Mouse (Mus musculus) small intestine, adult 2 months (tissue): ENCODE results near the gene Tmem98. TPM values are rescaled to one million over a fixed set of nuclear protein-coding genes. Genes with fewer than 3 reads are reported as not detected.

Source experiments
- H3K27ac ChIP-seq: fragments of 200-500 bp; 2 replicates; pipeline ENCODE4 v1.5.1; 2012; ENCODE audit warnings: low read depth, low read length, control low read depth, inconsistent platforms; ENCODE audit not compliant: insufficient read depth
- H3K27me3 ChIP-seq: fragments of 200-500 bp; 2 replicates; pipeline ENCODE4 v1.6.1; 2012; ENCODE audit warnings: mild to moderate bottlenecking, moderate library complexity, low read length, inconsistent platforms; ENCODE audit not compliant: control insufficient read depth, insufficient read depth
- H3K36me3 ChIP-seq: fragments of 200-500 bp; 2 replicates; pipeline ENCODE4 v1.6.1; 2012; ENCODE audit warnings: mild to moderate bottlenecking, low read length, control low read depth, inconsistent platforms; ENCODE audit not compliant: control insufficient read depth, insufficient read depth
- H3K4me1 ChIP-seq: fragments of 200-500 bp; 2 replicates; pipeline ENCODE4 v1.6.1; 2012; ENCODE audit warnings: low read length, inconsistent platforms, mixed read lengths; ENCODE audit not compliant: control insufficient read depth, insufficient read depth, insufficient read length
- H3K4me3 ChIP-seq: fragments of 200-500 bp; 2 replicates; pipeline ENCODE4 v1.5.1; 2012; ENCODE audit warnings: low read depth, mild to moderate bottlenecking, control low read depth, inconsistent platforms, low read length, moderate library complexity
- CTCF ChIP-seq: fragments of 200-500 bp; IDR thresholded peaks from 2 replicates; pipeline ENCODE4 v1.5.1; 2012; ENCODE audit warnings: low read depth, mild to moderate bottlenecking, control low read depth, inconsistent platforms, low read length, moderate library complexity, mixed read lengths; ENCODE audit not compliant: insufficient replicate concordance, insufficient read length; ENCODE audit errors: extremely low read depth
- POLR2A ChIP-seq: fragments of 200-500 bp; IDR thresholded peaks from 2 replicates; pipeline ENCODE4 v1.6.1; 2012; ENCODE audit warnings: low read depth, mild to moderate bottlenecking, control low read depth, inconsistent platforms, low read length, moderate library complexity
- WGBS: fragments of 180-500 bp; shearing (Covaris S2); methylation state at CpG from one replicate; pipeline ENCODE4 v1.1.7; 2018; 5-methylcytosine and 5-hydroxymethylcytosine counted together
- polyA plus RNA-seq: library from polyadenylated mRNA; depleted of rRNA; stranded (reverse); fragments of >200 nt; gene quantifications from 2 replicates; pipeline ENCODE4 v1.2.3, GENCODE M21; 2012

Tmem98 gene
- polyA plus RNA-seq, 1 experiment = 209 TPM

DNA sequence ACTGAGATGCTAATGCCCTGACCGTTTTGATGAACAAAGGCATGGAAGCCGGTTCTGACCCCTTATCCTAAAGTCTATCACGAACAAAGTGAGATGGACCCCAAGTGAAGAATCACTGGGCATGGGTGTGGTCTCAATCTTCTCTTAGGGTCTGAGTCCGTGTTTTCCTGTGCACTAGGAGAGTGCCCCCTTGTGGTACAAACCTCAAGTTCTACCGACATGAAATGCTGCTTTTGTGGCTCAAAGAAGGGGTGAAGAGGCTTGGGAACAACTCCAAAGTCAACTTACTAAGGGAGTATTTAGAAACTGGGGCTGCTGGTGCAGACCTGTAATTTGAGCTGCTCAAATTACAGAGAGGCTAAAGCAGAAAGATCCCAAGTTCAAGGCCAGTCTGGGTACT lies 41.9 kb downstream of the Tmem98 start:
- TF ChIP-seq CTCF (0 out of 2 replicates have a peak, but pooled peaks have one; percentile 20), POLR2A (no peak)
- H3K27me3 ChIP-seq = no peaks in the 10 kb centered on the region
- H3K27ac ChIP-seq = no peak overlapping the region
- no peaks in the 10 kb centered on the region for H3K36me3 ChIP-seq
- no peak overlapping the region for H3K4me3 ChIP-seq
- 26% methylated on average over 5 of the region's 5 CpGs for WGBS
- H3K4me1 ChIP-seq = peaks cover 11% of the 10 kb centered on the region

DNA sequence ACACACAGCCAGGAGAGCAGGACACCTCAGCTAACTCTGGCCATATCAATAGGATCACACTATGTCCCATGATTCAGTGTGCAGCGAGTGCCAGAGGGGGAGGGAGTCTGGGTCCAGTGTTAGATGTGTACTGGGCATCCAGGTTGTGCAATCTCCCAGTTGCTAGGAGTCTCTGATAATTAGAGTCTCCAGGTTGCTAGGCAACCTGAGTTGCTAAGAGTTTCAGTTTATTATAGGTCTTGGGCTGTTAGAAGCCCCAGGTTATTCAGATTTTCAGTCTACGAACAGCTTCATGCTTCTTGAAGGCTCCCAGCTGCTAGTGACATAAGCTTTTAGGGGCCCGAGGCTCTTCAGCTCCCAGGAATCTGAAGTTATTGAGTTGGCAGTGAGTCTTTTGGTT lies 43.0 kb downstream of the Tmem98 start:
- H3K4me1 ChIP-seq = peaks cover 10% of the 10 kb centered on the region
- TF ChIP-seq CTCF (no peak), POLR2A (no peak)
- H3K4me3 ChIP-seq = no peak overlapping the region
- H3K27ac ChIP-seq = no peak overlapping the region
- WGBS = 45% methylated on average over 3 of the region's 3 CpGs
- H3K36me3 ChIP-seq = no peaks in the 10 kb centered on the region
- H3K27me3 ChIP-seq = no peaks in the 10 kb centered on the region

- Histone ChIP-seq H3K27ac (no peak overlapping the region), H3K36me3 (no peaks in the 10 kb centered on the region), H3K27me3 (no peaks in the 10 kb centered on the region), H3K4me1 (peaks cover 13% of the 10 kb centered on the region; the same call in 1 of the 2 replicates), H3K4me3 (peak overlapping the region; percentile 22; the same call in 1 of the 2 replicates)
- 43% methylated on average over 11 of the region's 11 CpGs for WGBS
- TF ChIP-seq CTCF (no peak), POLR2A (no peak)
These were observed 44.5 kb downstream of the Tmem98 start for GRCm38 (mm10) chr11:80854430-80854829.

DNA sequence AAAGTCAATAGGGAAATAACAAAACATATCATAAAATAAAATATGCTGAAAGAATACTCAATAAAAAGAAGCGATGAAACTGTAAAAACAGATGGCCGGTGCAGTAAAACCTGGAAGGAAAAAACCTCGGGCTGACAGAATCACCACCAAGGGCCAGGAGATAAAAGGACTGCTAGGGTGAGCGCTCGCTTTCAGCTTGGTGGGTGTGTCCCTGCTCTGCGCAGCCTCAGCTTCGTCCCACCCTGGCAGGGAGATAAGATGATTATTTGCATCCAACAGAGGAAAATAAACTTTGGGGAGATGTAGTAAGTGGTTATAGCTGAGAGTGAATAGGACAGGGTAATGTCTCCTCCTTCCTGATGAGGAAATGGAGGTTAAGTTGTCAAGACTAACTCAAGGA lies 44.9 kb downstream of the Tmem98 start:
- no peaks in the 10 kb centered on the region for H3K36me3 ChIP-seq
- H3K27me3 ChIP-seq = no peaks in the 10 kb centered on the region
- WGBS = 17% methylated on average over 7 of the region's 7 CpGs
- H3K4me3 ChIP-seq = no peak overlapping the region
- peaks cover 13% of the 10 kb centered on the region; the same call in 1 of the 2 replicates for H3K4me1 ChIP-seq
- TF ChIP-seq POLR2A = no peak
- TF ChIP-seq CTCF = no peak
- H3K27ac ChIP-seq = 0 out of 2 replicates have a peak overlapping the region, but pooled peaks have one; percentile 10

DNA sequence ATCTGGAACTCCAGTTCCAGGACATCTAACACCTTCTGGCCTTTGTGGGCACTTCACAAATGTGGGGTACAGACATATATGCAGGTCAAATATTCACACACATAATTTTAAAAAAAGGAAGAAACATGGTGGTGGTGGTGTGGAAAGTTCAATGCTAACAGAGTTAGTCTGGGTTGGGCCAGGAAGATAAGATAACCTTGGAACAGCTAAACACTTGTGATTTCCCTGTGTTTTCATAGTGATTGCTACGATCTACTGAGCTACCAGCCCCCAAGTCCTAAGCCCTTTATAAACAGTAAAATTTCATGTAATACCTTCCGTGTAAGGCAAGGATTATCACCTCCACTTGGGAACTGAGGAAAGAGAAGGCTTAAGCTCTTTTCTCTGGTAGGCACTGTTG lies 46.9 kb downstream of the Tmem98 start:
- Histone ChIP-seq H3K36me3 (no peaks in the 10 kb centered on the region), H3K27ac (no peak overlapping the region), H3K4me3 (no peak overlapping the region), H3K27me3 (no peaks in the 10 kb centered on the region), H3K4me1 (peaks cover 13% of the 10 kb centered on the region; the same call in 1 of the 2 replicates)
- 27% methylated on average over 2 of the region's 2 CpGs for WGBS
- TF ChIP-seq POLR2A (no peak), CTCF (no peak)

DNA sequence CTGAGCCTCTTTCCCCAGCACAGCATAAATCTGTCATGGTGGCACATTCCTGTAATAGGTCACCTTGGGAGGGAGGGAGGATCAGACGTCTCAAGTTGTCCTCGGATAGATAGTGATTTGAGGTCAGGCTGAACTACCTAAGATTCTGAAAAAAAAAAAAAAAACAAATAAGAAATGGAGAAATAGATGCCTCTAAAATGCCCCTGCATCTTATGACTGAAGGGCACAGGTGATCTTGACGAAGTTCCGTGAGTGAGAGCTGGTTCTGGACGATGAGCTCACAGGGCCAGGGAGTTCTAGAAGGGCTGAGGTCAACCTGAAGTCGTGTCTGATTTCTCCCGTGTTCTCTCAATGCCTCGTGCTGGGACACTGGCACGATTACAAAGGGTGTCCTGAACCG lies 48.1 kb downstream of the Tmem98 start, which contains the start of gene Spaca3:
Gene Spaca3 (plus strand): TSS at position 301 of the 400 bp plus-strand sequence.
- H3K27ac ChIP-seq = no peak within 1 kb of the TSS

GRCm38 (mm10) chr11:80862941-80863340 lies 53.0 kb downstream of the Tmem98 start:
- Histone ChIP-seq H3K36me3 (no peaks in the 10 kb centered on the region), H3K27ac (no peak overlapping the region), H3K27me3 (no peaks in the 10 kb centered on the region), H3K4me1 (peaks cover 4% of the 10 kb centered on the region; the same call in 1 of the 2 replicates), H3K4me3 (no peak overlapping the region)
- TF ChIP-seq CTCF (no peak), POLR2A (no peak)
- 90% methylated on average over 7 of the region's 7 CpGs for WGBS

More for the DNA sequence above, 48.1 kb downstream of the Tmem98 start, which contains the start of gene Spaca3:
- no peak within 1 kb of the TSS for H3K4me3 ChIP-seq
- TF ChIP-seq POLR2A (no peak), CTCF (no peak)
- no peaks in the 10 kb centered on the region for H3K27me3 ChIP-seq
- WGBS = 71% methylated on average over 10 of the region's 10 CpGs
- H3K4me1 ChIP-seq = peaks cover 13% of the 10 kb centered on the region; the same call in 1 of the 2 replicates
- no peaks in the 10 kb centered on the region for H3K36me3 ChIP-seq
